Mouse (Mus musculus) neutrophil, adult 5-6 weeks (primary cell): ENCODE data around the gene Hist2h3b. TPM values are rescaled to one million over a fixed set of nuclear protein-coding genes. Genes with fewer than 3 reads are reported as not detected.
"Not testable (repeated sequence)": the region's sequence is repeated elsewhere in the genome, so short reads cannot be mapped to it uniquely, and the experiment has no call there.

Source experiments
- ATAC-seq: fragments of 151-379, 151-347 bp; 2 replicates; pipeline ENCODE4 v1.8.0; 2017; ENCODE audit warnings: mild to moderate bottlenecking, moderate TSS enrichment; ENCODE audit not compliant: insufficient number of reproducible peaks, poor library complexity, low FRiP score, severe bottlenecking; ENCODE audit errors: extremely low read depth
- total RNA-seq: library from RNA; stranded (forward); fragments of 200-1000 nt; gene quantifications from 2 replicates; pipeline ENCODE4 v1.2.3, GENCODE M21; 2017

The Hist2h3b gene
- total RNA-seq, 1 experiment from 2014 or later = 18.0 TPM

DNA sequence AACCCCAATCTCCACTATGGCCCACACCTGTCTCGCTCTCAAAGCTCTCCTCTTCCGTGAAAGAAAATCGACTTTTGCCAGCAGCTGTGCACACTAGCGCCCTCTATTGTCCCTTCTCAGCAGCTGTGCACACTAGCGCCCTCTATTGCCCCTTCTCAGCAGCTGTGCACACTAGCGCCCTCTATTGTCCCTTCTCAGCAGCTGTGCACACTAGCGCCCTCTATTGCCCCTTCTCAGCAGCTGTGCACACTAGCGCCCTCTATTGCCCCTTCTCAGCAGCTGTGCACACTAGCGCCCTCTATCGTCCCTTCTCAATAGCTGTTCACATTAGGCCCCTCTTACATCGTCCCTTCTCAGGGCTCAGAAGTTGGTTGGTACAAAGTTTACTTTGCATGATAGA, 18.9 kb downstream of the Hist2h3b start:
- ATAC-seq = not testable (repeated sequence)

DNA sequence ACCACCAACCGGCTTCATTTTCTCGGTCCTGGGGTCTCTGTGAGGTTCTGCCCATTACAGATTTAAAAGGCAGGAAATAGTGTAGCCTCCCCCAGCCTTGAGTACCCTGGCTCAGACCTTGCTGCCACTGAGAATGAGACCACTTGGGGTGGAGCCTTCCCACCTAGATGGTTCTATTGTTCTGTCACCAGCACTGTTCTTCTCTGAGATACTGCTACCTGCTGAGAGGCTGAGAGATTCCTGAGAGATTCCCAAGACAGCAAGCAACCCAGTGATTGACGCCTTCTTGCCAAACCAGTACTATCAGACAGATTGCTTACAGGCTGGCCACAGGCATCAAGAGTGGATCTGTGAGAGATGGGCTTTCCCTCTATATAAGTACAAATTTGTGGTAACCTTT, 20.7 kb downstream of the Hist2h3b start:
- ATAC-seq = no peak

DNA sequence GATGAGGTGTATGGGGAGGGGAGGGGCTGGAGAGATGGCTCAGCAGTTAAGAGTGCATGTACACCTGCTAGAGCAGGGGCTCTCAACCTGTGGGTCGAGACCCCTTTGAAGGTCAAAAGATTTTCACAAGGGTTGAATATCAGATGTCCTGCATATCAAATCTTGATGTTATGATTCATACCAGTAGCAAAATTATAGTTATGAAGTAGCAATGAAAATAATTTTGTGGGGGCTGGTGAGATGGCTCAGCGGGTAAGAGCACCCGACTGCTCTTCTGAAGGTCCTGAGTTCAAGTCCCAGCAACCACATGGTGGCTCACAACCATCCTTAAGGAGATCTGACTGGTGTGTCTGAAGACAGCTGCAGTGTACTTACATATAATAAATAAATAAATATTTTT, 22.3 kb downstream of the Hist2h3b start:
- ATAC-seq = not testable (repeated sequence)

DNA sequence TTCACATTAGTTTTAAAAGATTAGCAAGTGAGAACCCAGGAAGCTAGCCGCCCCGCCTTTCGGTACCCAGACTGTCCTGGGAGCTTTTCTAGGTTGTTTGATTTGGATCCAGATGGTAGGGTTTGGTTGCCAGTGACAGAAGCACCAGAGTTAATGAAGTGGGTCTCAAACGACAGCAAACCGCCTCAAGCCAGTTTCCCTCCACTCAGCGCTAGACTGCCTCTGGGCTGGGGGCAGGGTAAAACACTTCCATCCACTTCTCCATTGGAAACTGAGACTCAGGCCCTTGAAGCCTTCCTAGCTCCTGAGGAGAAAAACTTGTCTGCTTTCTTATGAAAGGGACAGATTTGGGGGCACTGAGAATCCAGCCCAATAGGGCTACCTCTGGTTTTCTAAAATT, 24.2 kb downstream of the Hist2h3b start:
- ATAC-seq = no peak

DNA sequence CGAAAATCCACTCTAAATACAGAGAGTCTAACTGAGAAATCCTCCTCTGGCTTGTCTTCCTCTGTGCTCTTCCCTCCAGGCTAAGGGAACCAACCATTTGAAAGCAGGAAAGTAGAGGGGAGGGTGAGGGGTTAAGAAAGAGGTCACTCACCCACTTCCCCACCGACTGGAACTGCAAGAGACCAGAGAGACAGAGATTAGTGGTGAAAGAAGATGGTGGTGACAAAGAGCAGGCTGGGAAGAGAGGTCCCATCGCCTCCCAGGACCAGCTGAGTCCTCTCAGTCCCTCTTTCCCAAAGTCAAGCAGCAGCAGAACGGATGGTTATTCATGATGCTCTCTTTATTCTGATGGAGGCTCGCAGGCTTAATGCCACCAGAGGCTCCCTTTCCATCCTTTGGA, 24.9 kb downstream of the Hist2h3b start:
- no peak for ATAC-seq

DNA sequence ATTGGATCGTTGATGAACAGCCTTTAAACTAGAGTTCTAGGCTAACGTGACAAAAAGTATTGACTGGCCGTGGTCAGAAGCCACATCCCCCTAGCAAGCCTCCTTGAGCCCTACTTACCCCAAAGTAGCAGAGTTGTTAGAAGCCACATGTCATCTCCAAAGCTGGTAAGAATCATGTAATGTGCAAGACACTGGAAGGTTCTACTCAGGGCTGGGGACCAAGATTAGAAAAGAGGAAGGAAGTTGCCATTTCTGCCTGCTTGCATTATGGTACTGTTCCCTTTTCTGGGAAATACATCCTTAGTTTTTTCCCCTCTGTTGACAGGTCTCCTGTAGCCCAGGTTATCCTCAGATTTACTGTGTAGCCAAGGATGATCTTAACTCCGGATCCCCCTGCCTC, 25.3 kb downstream of the Hist2h3b start, which contains the start of gene Fcgr1:
Gene Fcgr1, minus strand, starts transcription at position 183 of the 400 bp plus-strand sequence.
- 0 out of 2 replicates have a peak, but pooled peaks have one; percentile 26 for ATAC-seq

DNA sequence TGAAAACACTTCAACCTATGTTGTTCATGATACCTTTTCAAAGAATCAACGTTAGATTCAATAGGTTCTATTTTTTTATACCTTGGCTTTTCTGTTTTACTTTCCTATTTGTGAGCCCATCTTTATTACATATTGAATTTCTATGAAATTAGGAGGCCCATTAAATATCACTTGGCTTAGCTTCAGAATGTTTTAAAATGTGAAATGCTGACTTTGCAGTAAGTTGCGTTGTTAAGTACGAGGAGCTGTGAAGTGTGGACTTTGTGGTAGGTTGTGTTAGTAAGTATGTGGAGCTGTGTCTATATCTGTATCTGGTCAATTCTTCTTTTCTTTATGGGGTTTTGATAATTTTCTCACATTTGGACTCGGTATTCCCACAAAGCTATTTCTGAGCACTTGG, 29.9 kb downstream of the Hist2h3b start:
- ATAC-seq = no peak

DNA sequence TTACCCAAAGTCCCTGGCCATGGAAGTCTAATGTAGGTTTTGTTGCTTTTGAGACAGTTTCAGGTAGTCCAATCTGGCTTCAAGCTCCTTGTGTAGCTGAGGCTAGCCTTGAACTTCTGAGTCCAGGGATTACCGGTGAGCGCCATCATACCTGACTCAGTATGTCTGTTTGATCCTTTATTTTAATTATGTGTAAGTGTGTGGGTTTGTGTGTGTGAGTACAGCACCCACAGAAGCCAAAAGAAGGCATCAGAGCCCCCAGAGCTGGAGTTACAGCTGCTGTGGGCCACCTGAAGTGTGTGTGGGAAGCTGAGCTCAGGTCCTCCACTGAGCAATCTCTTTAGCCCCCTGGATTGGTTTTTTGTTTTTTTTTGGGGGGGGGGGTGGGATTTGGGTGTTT, 31.1 kb downstream of the Hist2h3b start:
- no peak for ATAC-seq

DNA sequence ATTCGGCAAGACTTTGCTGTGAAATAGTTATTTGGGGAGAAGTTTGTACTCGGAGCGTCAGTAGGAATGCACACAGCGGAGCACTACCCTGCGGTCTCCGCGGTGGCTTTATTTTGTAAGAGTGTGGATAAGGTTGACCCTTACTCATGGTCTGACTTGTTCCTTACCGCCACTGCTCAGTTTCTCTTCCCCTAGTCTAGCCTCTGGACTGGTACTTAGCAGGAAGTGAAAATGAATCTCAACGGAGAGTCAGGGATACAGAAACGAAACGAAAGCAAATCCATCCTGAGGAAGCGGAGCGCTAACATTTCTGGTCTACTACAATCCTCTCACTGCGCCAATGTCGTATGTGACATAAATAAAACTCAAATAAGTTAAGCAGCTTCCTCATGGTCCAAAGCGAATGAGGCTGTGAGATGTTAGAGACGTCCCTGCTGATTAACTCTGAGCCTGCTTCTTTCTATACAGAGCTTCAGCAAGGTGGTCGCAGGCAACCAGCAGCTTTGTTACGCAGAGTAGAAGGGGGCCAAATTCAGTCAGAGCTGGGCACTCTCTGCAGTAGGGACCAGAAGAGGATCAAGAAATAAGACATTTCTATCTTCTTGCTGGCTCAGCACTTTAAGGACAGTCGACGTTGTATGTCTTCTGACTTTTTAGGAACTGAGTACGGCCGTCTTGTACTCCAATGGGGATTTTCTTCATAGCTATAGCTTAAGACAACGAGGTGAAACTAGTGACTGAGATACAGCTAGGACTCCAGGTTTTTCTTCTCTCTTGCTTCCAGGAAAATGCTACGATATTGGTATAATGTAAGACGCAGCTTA, 32.5 kb downstream of the Hist2h3b start:
- ATAC-seq = peak; percentile 33; the same call in 1 of the 2 replicates

DNA sequence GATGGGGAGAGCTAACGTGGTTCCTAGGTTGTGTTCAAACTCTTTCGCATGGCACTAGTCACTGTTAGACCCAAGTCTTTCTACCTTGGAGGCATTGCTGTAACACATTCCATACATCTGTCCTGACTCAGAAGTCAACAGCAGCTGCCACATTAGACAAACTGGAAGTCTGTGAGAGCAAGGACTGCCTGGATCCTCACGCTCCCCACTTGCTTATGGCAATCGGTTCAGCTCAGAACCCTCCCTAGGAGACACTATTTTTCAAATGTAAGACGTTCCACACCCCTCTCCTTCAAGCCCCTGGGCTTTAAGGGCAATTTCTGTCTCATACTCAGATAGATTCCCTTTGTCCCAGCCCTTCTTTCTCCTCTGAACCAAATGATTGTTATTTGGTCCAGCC, 33.6 kb downstream of the Hist2h3b start:
- no peak for ATAC-seq

DNA sequence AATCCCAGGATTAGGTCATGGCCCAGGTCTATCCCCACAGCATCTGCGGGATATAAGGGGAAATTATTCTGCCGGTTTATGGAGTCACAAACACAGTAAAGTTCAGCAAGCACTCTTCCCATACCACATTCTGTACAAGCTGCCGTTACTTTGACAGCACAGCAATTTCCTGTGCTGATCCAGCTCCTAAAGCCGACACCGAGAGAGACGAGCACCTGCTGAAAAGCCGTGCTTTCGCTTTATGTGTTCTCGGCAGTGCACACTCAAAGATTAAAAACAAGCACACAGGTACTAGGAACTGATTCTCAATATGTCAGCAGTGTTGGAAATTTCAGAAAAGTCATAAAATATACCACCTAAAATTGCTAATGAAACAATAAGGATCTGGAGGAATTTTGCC, 38.1 kb downstream of the Hist2h3b start:
- no peak for ATAC-seq

DNA sequence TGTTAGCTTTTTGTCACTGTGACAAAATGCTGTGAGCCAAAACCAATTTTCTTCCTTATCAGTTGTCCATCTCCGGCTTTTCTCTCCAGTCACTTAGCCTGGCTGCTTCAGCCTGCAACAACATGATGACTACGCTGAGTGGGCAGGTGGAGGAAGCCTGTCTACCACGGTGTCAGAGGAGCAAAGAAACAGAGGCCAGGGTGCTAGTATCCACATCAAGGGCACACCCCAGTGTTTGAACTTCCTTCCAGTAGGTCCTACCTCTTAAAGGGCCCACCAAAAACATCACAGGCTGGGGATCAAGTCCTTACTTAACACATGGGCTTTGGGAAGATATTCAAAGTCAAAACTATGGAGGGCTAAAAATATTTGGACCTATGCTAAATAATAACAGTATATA, 41.0 kb downstream of the Hist2h3b start:
- no peak for ATAC-seq

DNA sequence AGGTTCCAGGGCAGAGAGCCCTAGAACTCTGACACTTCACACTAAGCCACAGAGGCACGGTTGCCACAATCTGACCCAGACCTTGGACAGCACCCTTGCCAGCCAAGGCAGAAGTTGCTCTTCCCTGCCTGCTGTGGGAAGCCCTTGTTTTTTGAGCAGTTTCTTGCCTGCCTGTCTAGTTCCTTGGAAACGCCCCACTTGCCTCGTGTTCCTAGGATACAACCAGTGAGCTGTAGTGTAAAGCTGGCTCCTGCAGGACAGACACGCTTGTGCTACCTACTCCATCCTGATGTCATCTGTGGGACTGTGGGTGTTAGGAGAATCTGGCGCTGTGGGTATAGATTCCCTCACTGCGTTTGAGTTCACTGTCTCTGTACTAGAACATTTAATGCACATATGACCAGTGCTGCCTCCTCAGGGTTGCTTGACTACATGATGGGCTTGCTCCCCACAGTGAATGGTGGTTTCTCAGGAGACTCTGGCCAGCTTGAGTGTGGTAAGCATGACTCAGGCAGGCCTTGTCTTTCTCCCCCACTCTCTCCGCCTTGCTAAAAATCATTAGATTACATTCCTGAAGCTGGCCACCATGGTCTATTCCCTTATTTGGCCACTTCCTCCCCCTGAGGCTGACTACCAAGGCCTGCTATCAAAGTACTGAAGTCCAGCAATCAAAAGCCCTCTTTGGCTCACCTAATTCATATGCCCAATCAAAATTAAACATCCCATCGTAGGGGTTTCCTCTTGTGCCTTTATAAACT, 44.1 kb downstream of the Hist2h3b start:
- no peak for ATAC-seq

Other genes with a start within 250 kb of the Hist2h3b start
- gene Vps45, start 210.2 kb upstream of the Hist2h3b start, total RNA-seq = 8.4 and 9.7 TPM in 2 replicates
- gene Otud7b, start 164.1 kb upstream of the Hist2h3b start, total RNA-seq = 47.3 and 48.0 TPM in 2 replicates
- 2.4 and 3.4 TPM in 2 replicates for gene Mtmr11, start 106.7 kb upstream of the Hist2h3b start, total RNA-seq
- gene Sf3b4, start 96.3 kb upstream of the Hist2h3b start, total RNA-seq = 17.8 and 18.5 TPM in 2 replicates
- gene Sv2a, start 87.5 kb upstream of the Hist2h3b start, total RNA-seq = 0.74 and 0.81 TPM in 2 replicates
- 9.8 and 11.5 TPM in 2 replicates for gene Bola1, start 48.9 kb upstream of the Hist2h3b start, total RNA-seq
- 10.6 and 11.1 TPM in 2 replicates for gene Hist2h2ab, start 48.8 kb upstream of the Hist2h3b start, total RNA-seq
- 316 and 362 TPM in 2 replicates for gene Hist2h2ac, start 47.8 kb upstream of the Hist2h3b start, total RNA-seq
- 18.0 and 21.3 TPM in 2 replicates for gene Hist2h2be, start 47.5 kb upstream of the Hist2h3b start, total RNA-seq
- 4.4 and 5.5 TPM in 2 replicates for gene Hist2h3c2, start 29.5 kb upstream of the Hist2h3b start, total RNA-seq
- 972 and 1,072 TPM in 2 replicates for gene Hist2h2aa2, start 28.4 kb upstream of the Hist2h3b start, total RNA-seq
- gene Hist2h2aa1, start 23.2 kb upstream of the Hist2h3b start, total RNA-seq = 465 and 524 TPM in 2 replicates
- not detected in 2 replicates for gene Hist2h3c1, start 22.0 kb upstream of the Hist2h3b start, total RNA-seq
- gene Hist2h4, start 5.3 kb upstream of the Hist2h3b start, total RNA-seq = 51.9 and 61.8 TPM in 2 replicates
- 290 and 294 TPM in 2 replicates for gene Hist2h2bb, start 1.1 kb downstream of the Hist2h3b start, total RNA-seq
- gene Fcgr1, start 25.3 kb downstream of the Hist2h3b start, total RNA-seq = 3.7 and 4.9 TPM in 2 replicates
- gene BC107364, start 183.7 kb downstream of the Hist2h3b start, total RNA-seq = not detected in 2 replicates